Mouse (Mus musculus) MEL (cell line): Measurements from ENCODE around the gene Dyrk3. TPM values are rescaled to one million over a fixed set of nuclear protein-coding genes. Genes with fewer than 3 reads are reported as not detected.

Experiments used
- DNase-seq: peaks from one replicate; pipeline ENCODE4 v3.0.0; 2011; ENCODE audit warnings: low read depth, low spot score
- H3K27ac ChIP-seq: 2 replicates; pipeline ENCODE4 v1.5.1; 2012; ENCODE audit warnings: low read depth, mild to moderate bottlenecking, control low read depth, low read length, moderate library complexity; ENCODE audit not compliant: control insufficient read depth
- H3K27me3 ChIP-seq, 2 experiments: fragments of 150-350 bp in 1 of 2; sonication (generic) in 1 of 2; 2 replicates each; pipeline ENCODE4 v1.6.1; 2012; ENCODE audit warnings: low read length in 2 of 2, mild to moderate bottlenecking in 2 of 2, improper control_type of control experiment in 1 of 2, moderate library complexity in 1 of 2; ENCODE audit not compliant: insufficient read depth in 2 of 2, control insufficient read depth in 1 of 2
- H3K36me3 ChIP-seq, 2 experiments: 2 replicates each; pipeline ENCODE4 v1.6.1; 2012 to 2014; ENCODE audit warnings: low read length in 2 of 2, improper control_type of control experiment in 1 of 2, inconsistent platforms in 1 of 2, mild to moderate bottlenecking in 1 of 2; ENCODE audit not compliant: insufficient read depth in 2 of 2, control insufficient read depth in 1 of 2
- H3K4me1 ChIP-seq, 2 experiments: fragments of 150-350 bp in 1 of 2; sonication (generic) in 1 of 2; 2 replicates each; pipeline ENCODE4 v1.6.1; 2012; ENCODE audit warnings: low read length in 2 of 2, improper control_type of control experiment in 1 of 2, mild to moderate bottlenecking in 1 of 2; ENCODE audit not compliant: insufficient read depth in 2 of 2, control insufficient read depth in 1 of 2
- H3K4me3 ChIP-seq, 2 experiments: fragments of 150-350 bp in 1 of 2; sonication (generic) in 1 of 2; 2 replicates each; pipeline ENCODE4 v1.5.1; 2012; ENCODE audit warnings: low read depth in 2 of 2, low read length in 2 of 2, mild to moderate bottlenecking in 2 of 2, moderate library complexity in 2 of 2, control low read depth in 1 of 2, improper control_type of control experiment in 1 of 2; ENCODE audit not compliant: control insufficient read depth in 1 of 2, insufficient read depth in 1 of 2
- H3K79me2 ChIP-seq: 2 replicates; pipeline ENCODE4 v1.6.1; 2012; ENCODE audit warnings: mild to moderate bottlenecking, low read length, moderate library complexity; ENCODE audit not compliant: control insufficient read depth, poor library complexity, insufficient read depth
- H3K9ac ChIP-seq: 2 replicates; pipeline ENCODE4 v1.6.1; 2012; ENCODE audit warnings: low read depth, mild to moderate bottlenecking, control low read depth, low read length, moderate library complexity; ENCODE audit not compliant: control insufficient read depth, poor library complexity, severe bottlenecking
- H3K9me3 ChIP-seq: fragments of 150-350 bp; sonication (generic); replicated peaks from 2 replicates; pipeline ENCODE4 v1.6.1; 2012; ENCODE audit warnings: mild to moderate bottlenecking, low read length, improper control_type of control experiment, moderate library complexity; ENCODE audit not compliant: insufficient read depth
- CHD1 ChIP-seq: IDR thresholded peaks from 2 replicates; pipeline ENCODE4 v1.6.1; 2012; ENCODE audit warnings: low read depth, mild to moderate bottlenecking, inconsistent platforms, low read length, improper control_type of control experiment
- CHD2 ChIP-seq: IDR thresholded peaks from 2 replicates; pipeline ENCODE4 v1.6.1; 2011; ENCODE audit warnings: low read length, improper control_type of control experiment
- CTCF ChIP-seq, 3 experiments: IDR thresholded peaks in 2 of 3; conservative IDR thresholded peaks in 1 of 3; 2 replicates each; pipeline ENCODE4 v1.5.1; 2011 to 2012; ENCODE audit warnings: low read length in 3 of 3, low read depth in 2 of 3, mild to moderate bottlenecking in 2 of 3, improper control_type of control experiment in 1 of 3, inconsistent platforms in 1 of 3, mixed read lengths in 1 of 3, moderate library complexity in 1 of 3; ENCODE audit not compliant: control insufficient read depth in 1 of 3, insufficient read depth in 1 of 3, poor library complexity in 1 of 3, severe bottlenecking in 1 of 3
- EP300 ChIP-seq, 2 experiments: IDR thresholded peaks; 2 replicates each; pipeline ENCODE4 v1.6.1; 2011; ENCODE audit warnings: improper control_type of control experiment in 2 of 2, low read length in 2 of 2, low read depth in 1 of 2, mild to moderate bottlenecking in 1 of 2
- ETS1 ChIP-seq: IDR thresholded peaks from 2 replicates; pipeline ENCODE4 v1.6.1; 2012; ENCODE audit warnings: low read depth, mild to moderate bottlenecking, inconsistent platforms, low read length, improper control_type of control experiment, moderate library complexity
- GATA1 ChIP-seq: IDR thresholded peaks from 2 replicates; pipeline ENCODE4 v1.6.1; 2011; ENCODE audit warnings: low read depth, low read length, improper control_type of control experiment
- HCFC1 ChIP-seq: IDR thresholded peaks from 2 replicates; pipeline ENCODE4 v1.6.1; 2012; ENCODE audit warnings: low read depth, mild to moderate bottlenecking, inconsistent platforms, low read length, improper control_type of control experiment, moderate library complexity
- MAX ChIP-seq: IDR thresholded peaks from 2 replicates; pipeline ENCODE4 v1.6.1; 2011; ENCODE audit warnings: low read length, improper control_type of control experiment
- MAZ ChIP-seq: IDR thresholded peaks from 2 replicates; pipeline ENCODE4 v1.6.1; 2012; ENCODE audit warnings: low read depth, mild to moderate bottlenecking, inconsistent platforms, low read length, improper control_type of control experiment
- MEF2A ChIP-seq: IDR thresholded peaks from 2 replicates; pipeline ENCODE4 v1.6.1; 2014; ENCODE audit warnings: low read depth, mild to moderate bottlenecking, inconsistent platforms, low read length, improper control_type of control experiment; ENCODE audit not compliant: poor library complexity, insufficient replicate concordance, severe bottlenecking; ENCODE audit errors: extremely low read depth
- NELFE ChIP-seq: IDR thresholded peaks from 2 replicates; pipeline ENCODE4 v1.6.1; 2011; ENCODE audit warnings: low read depth, low read length, improper control_type of control experiment
- NRF1 ChIP-seq: IDR thresholded peaks from 2 replicates; pipeline ENCODE4 v1.6.1; 2014; ENCODE audit warnings: low read depth, mild to moderate bottlenecking, inconsistent platforms, low read length, improper control_type of control experiment, moderate library complexity; ENCODE audit not compliant: poor library complexity, insufficient read depth, severe bottlenecking
- POLR2AphosphoS5 ChIP-seq: IDR thresholded peaks from 2 replicates; pipeline ENCODE4 v1.6.1; 2012; ENCODE audit warnings: low read depth, borderline replicate concordance, mild to moderate bottlenecking, inconsistent platforms, low read length, moderate library complexity, mixed read lengths
- RAD21 ChIP-seq: IDR thresholded peaks from 2 replicates; pipeline ENCODE4 v1.6.1; 2011; ENCODE audit warnings: mild to moderate bottlenecking, low read depth, low read length, improper control_type of control experiment
- SIN3A ChIP-seq: IDR thresholded peaks from 2 replicates; pipeline ENCODE4 v1.6.1; 2012; ENCODE audit warnings: low read length, improper control_type of control experiment, inconsistent platforms
- SMC3 ChIP-seq: IDR thresholded peaks from 2 replicates; pipeline ENCODE4 v1.6.1; 2011; ENCODE audit warnings: low read depth, low read length, improper control_type of control experiment
- TAL1 ChIP-seq: IDR thresholded peaks from 2 replicates; pipeline ENCODE4 v1.6.1; 2012; ENCODE audit warnings: mild to moderate bottlenecking, inconsistent platforms, low read length, moderate library complexity, mixed read lengths
- TCF12 ChIP-seq: IDR thresholded peaks from 2 replicates; pipeline ENCODE4 v1.6.1; 2014; ENCODE audit warnings: low read depth, mild to moderate bottlenecking, inconsistent platforms, low read length, improper control_type of control experiment, moderate library complexity
- USF2 ChIP-seq, 2 experiments: IDR thresholded peaks; 2 replicates each; pipeline ENCODE4 v1.6.1; 2011 to 2012; ENCODE audit warnings: improper control_type of control experiment in 2 of 2, low read length in 2 of 2, borderline replicate concordance in 1 of 2, inconsistent platforms in 1 of 2, low read depth in 1 of 2, mild to moderate bottlenecking in 1 of 2; ENCODE audit not compliant: insufficient read depth in 1 of 2
- ZC3H11A ChIP-seq: IDR thresholded peaks from 2 replicates; pipeline ENCODE4 v1.6.1; 2012; ENCODE audit warnings: low read depth, mild to moderate bottlenecking, inconsistent platforms, low read length, improper control_type of control experiment
- ZKSCAN1 ChIP-seq: IDR thresholded peaks from 2 replicates; pipeline ENCODE4 v1.6.1; 2012; ENCODE audit warnings: low read depth, mild to moderate bottlenecking, inconsistent platforms, low read length, improper control_type of control experiment, moderate library complexity
- ZNF384 ChIP-seq: IDR thresholded peaks from 2 replicates; pipeline ENCODE4 v1.6.1; 2012; ENCODE audit warnings: low read depth, mild to moderate bottlenecking, inconsistent platforms, low read length, improper control_type of control experiment
- polyA plus RNA-seq, 2 experiments: library from polyadenylated mRNA; stranded (reverse) in 1 of 2; unstranded in 1 of 2; fragments of >175 nt in 1 of 2; fragments of >200 nt in 1 of 2; gene quantifications; 2 replicates each; pipeline versions ENCODE4 v1.2.1 to v1.2.4; 2012; ENCODE audit warnings: low replicate concordance in 2 of 2, low read depth in 1 of 2; ENCODE audit not compliant: insufficient read length in 2 of 2, insufficient read depth in 1 of 2, missing spikeins in 1 of 2
- total RNA-seq: library from RNA; depleted of rRNA; stranded (reverse); fragments of 300-350 nt; gene quantifications from 2 replicates; pipeline ENCODE4 v1.2.3, GENCODE M21; 2012

Dyrk3 gene
- total and polyA plus RNA-seq, 3 experiments: 8.6 to 11.8 TPM; not detected in 1

GRCm38 (mm10) chr1:131121987-131122386, 16.2 kb downstream of the Dyrk3 start (continued):
- TF ChIP-seq NRF1 (no peak), MAX (no peak), EP300 (IDR thresholded peaks at IDR 0.05; ENCODE audit: low read depth in 1 of 2, low read length in 2 of 2) (peak in 1 of 2 experiments; percentile 14; a peak in 1 of 4 replicates), POLR2AphosphoS5 (no peak), HCFC1 (no peak), USF2 (IDR thresholded peaks at IDR 0.05; ENCODE audit: borderline replicate concordance in 1 of 2, insufficient read depth in 1 of 2, low read depth in 1 of 2, low read length in 2 of 2) (no peak), NELFE (no peak), CHD2 (no peak), SIN3A (no peak)

- Histone ChIP-seq H3K4me3 (peak overlapping the region in 1 of 2 experiments; percentile 20; a peak in 2 of 4 replicates), H3K9ac (no peak overlapping the region), H3K27ac (no peak overlapping the region), H3K27me3 (no peaks in the 10 kb centered on the region), H3K79me2 (no peaks in the 10 kb centered on the region), H3K9me3 (no peaks in the 10 kb centered on the region), H3K4me1 (peaks cover 2 to 9% of the 10 kb centered on the region in 2 experiments; a peak in 3 of 4 replicates), H3K36me3 (peaks cover 0 to 7% of the 10 kb centered on the region in 2 experiments; a peak in 2 of 4 replicates)
- peak; percentile 66 for DNase-seq
- TF ChIP-seq CTCF (IDR thresholded peaks at IDR 0.05 in 2 of 3, conservative IDR thresholded peaks at IDR 0.05 in 1 of 3; ENCODE audit: control insufficient read depth in 1 of 3, insufficient read depth in 1 of 3, low read depth in 2 of 3, low read length in 3 of 3, poor library complexity in 1 of 3, severe bottlenecking in 1 of 3): peak; percentile 62 to 78 (median 70)
- TF ChIP-seq CHD1: no peak
- 0 out of 2 replicates have a peak, but pooled peaks have one; percentile 43 for TF ChIP-seq MAZ
- TF ChIP-seq GATA1: no peak
- peak; percentile 75 for TF ChIP-seq RAD21
- peak; percentile 74 for TF ChIP-seq ZC3H11A
- TF ChIP-seq SMC3: peak; percentile 86
Measured at GRCm38 (mm10) chr1:131119026-131119425, 19.1 kb downstream of the Dyrk3 start.

GRCm38 (mm10) chr1:131118530-131118929, 19.6 kb downstream of the Dyrk3 start:
- H3K4me3 ChIP-seq: peak overlapping the region; percentile 0 to 20; a peak in 1 of 4 replicates

More at GRCm38 (mm10) chr1:131118530-131118929, 19.6 kb downstream of the Dyrk3 start:
- H3K79me2 ChIP-seq: no peaks in the 10 kb centered on the region
- H3K27ac ChIP-seq: no peak overlapping the region
- no peak overlapping the region for H3K9ac ChIP-seq
- no peaks in the 10 kb centered on the region for H3K9me3 ChIP-seq
- H3K36me3 ChIP-seq: peaks cover 0 to 7% of the 10 kb centered on the region in 2 experiments; a peak in 2 of 4 replicates
- DNase-seq: peak; percentile 46
- H3K27me3 ChIP-seq: no peaks in the 10 kb centered on the region
- H3K4me1 ChIP-seq: peaks cover 2 to 9% of the 10 kb centered on the region in 2 experiments; a peak in 3 of 4 replicates
- peak; percentile 83 for TF ChIP-seq ZNF384
- TF ChIP-seq MEF2A: peak; percentile 60; the same call in 1 of the 2 replicates
- TF ChIP-seq GATA1: 0 out of 2 replicates have a peak, but pooled peaks have one; percentile 33
- no peak for TF ChIP-seq ZKSCAN1
- peak; percentile 43 to 47; a peak in 3 of 4 replicates for TF ChIP-seq EP300 (IDR thresholded peaks at IDR 0.05; ENCODE audit: low read depth in 1 of 2, low read length in 2 of 2)
- no peak for TF ChIP-seq TAL1
- TF ChIP-seq ETS1: peak; percentile 33; the same call in 1 of the 2 replicates
- peak; percentile 53; the same call in 1 of the 2 replicates for TF ChIP-seq TCF12
